Mouse (Mus musculus): Measurements from ENCODE around the gene Sept9. TPM values are rescaled to one million over a fixed set of nuclear protein-coding genes. Genes with fewer than 3 reads are reported as not detected.
"Not testable (repeated sequence)": the region's sequence is repeated elsewhere in the genome, so short reads cannot be mapped to it uniquely, and the experiment has no call there.

Gene Sept9
- polyA plus RNA-seq, 1 experiment from 2014 or later, result 125 TPM

DNA sequence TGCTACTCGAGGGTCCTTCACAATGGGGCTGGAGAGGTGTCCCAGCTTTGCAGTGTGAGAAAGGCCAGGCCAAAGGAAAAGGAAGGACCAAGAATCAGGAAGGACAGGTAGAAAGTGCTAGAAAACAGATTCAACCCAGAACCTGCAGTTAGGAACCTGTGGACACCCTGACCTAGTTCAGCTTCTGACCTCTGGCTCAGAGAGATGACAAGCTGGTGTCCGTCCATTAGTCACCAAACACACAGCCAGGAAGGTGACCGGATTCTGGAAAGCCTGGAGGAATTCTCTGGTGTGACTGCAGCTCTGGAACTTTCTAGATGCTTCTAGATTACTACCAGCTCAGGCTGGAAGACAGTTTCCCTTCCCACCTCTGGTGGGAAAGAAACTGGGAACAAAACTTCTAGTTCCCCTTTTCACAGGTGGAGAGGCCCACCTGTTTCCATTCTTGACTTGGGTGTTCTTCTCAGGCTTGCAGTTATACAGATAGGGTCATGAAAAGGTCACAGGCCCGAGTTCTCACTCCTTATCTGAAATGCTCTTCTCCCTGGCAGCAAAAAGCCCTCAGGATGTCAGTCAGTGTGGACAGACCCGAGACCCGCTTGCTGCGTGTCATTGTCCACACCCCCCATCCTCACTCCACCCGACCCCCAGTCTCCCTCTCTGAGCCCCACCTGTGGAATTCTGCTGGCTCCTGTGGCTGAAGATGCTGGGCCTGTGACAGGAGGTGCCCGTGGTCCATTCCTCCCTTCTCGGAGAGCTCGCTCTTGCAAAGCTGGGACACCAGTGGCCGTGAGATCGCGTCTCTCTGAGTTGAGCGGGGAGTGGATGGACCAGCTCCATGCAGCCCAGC, 123.5 kb downstream of the Sept9 start:
- no peaks in the 10 kb centered on the region for H3K9me3 ChIP-seq
- H3K9ac ChIP-seq (replicated peaks), result no peak overlapping the region
- no peak overlapping the region for H3K27ac ChIP-seq
- H3K27me3 ChIP-seq, result no peaks in the 10 kb centered on the region
- no peaks in the 10 kb centered on the region for H3K36me3 ChIP-seq
- no peak for ATAC-seq
- peaks cover 55% of the 10 kb centered on the region for H3K4me1 ChIP-seq (replicated peaks)
- WGBS, result 91% methylated on average over 15 of the region's 15 CpGs
- no peak overlapping the region for H3K4me3 ChIP-seq (replicated peaks)
- no peak overlapping the region for H3K4me2 ChIP-seq (replicated peaks)

DNA sequence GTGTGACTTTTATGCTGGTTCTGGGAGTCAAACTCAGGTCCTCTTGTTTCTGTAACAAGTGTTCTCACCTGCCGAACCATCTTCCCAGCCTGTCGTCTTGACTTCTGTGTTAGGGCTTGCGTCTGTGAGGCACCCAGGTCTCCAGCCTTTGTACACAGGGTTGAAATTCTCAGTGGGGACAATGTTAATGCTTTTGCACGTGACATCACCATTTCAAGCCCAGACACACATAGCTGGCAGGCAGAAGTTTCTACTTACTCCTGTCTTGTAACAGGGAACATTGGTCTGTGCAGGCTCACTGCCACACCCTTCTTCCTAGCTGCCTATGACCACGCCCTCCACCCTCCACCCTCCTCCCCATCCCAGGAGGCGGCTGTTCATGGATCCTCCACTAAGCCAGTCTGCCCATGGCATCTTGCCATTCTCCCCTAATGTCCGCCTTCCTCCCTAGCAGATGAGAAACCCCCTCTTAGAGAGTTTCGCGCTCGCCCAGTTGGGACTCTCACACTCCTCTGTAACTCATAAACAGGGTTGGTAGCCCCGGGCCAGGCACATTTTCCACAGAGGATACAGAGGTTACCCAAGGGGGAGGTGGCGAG, 124.6 kb downstream of the Sept9 start:
- Histone ChIP-seq H3K27ac (no peak overlapping the region), H3K4me1 (replicated peaks) (peaks cover 44% of the 10 kb centered on the region), H3K4me2 (replicated peaks) (no peak overlapping the region), H3K4me3 (replicated peaks) (no peak overlapping the region), H3K9ac (replicated peaks) (no peak overlapping the region), H3K27me3 (no peaks in the 10 kb centered on the region), H3K9me3 (no peaks in the 10 kb centered on the region), H3K36me3 (no peaks in the 10 kb centered on the region)
- no peak for ATAC-seq
- 79% methylated on average over 12 of the region's 12 CpGs for WGBS

DNA sequence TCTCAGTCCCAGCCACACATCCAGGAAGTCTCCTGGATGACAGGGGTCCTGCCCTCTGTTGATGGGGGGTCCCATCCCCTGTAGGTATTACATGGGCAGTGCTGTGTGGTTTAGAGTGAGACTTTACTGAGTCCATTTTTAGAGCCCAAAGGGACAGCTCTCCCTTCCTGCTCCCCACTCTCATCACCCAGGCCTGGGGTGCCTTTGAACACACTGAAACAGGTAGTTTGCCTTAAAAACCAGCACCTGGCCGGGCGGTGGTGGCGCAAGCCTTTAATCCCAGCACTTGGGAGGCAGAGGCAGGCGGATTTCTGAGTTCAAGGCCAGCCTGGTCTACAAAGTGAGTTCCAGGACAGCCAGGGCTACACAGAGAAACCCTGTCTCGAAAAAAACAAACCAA, 125.3 kb downstream of the Sept9 start:
- H3K9ac ChIP-seq (replicated peaks); H3K27me3 ChIP-seq; H3K9me3 ChIP-seq; H3K36me3 ChIP-seq; H3K4me3 ChIP-seq (replicated peaks); ATAC-seq; H3K27ac ChIP-seq; H3K4me2 ChIP-seq (replicated peaks): not testable (repeated sequence)
- 91% methylated on average over 5 of the region's 5 CpGs for WGBS
- H3K4me1 ChIP-seq (replicated peaks), result peaks cover 38% of the 10 kb centered on the region

DNA sequence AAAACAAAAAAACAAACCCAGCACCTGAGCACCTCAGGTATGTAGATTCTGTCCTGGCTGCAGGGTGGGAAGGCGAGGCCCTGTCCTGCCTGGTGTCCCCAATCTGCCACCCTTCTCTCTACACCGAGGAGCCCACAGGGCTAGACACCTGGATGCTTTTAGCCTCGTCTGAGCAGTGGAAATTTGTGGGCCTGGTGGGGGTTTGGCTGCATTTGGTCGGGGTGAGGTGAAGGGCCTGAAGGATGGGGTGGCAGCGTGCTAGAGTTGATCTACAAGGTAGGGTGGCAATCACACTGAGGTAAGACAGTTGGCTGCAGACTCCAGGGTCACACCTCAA, 125.6 kb downstream of the Sept9 start:
- H3K36me3 ChIP-seq, result no peaks in the 10 kb centered on the region
- no peaks in the 10 kb centered on the region for H3K9me3 ChIP-seq
- H3K4me1 ChIP-seq (replicated peaks), result peaks cover 36% of the 10 kb centered on the region
- H3K27ac ChIP-seq, result no peak overlapping the region
- no peak for ATAC-seq
- WGBS, result 80% methylated on average over 5 of the region's 5 CpGs
- H3K27me3 ChIP-seq, result no peaks in the 10 kb centered on the region
- no peak overlapping the region for H3K4me2 ChIP-seq (replicated peaks)
- no peak overlapping the region for H3K4me3 ChIP-seq (replicated peaks)
- H3K9ac ChIP-seq (replicated peaks), result no peak overlapping the region

DNA sequence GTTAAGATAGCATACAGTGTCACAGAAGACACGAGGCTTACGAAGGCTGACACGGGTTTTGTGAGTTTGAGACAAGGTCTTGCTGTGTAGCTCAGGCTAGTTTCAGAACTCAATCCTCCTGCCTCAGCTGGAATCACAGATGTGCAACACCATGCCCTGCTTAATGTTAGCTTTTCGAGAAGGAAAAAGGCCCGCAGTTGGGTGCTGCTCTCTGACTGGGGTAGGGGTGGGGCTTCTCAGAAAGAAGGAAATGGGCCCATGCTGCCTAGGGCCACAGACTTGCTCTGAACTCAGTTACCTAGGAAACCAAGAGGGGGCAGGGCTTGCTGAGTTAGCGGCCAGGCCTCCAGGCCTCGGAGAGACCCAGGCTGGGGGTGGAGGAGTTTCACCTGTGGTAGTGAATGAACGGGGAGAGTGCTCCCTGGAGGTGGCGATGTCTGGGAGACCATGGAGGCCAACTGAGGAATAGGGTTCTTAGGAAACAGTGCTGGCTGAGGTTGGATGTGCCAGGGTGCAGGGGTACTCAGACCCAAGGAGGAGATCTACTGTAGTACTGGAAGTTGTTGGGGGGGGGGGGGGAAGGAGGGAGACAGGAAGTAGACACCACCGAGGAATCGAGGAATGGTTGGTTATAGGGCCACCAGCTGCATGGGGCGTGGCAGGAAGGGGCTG, 126.1 kb downstream of the Sept9 start:
- no peaks in the 10 kb centered on the region for H3K27me3 ChIP-seq
- no peak overlapping the region for H3K9ac ChIP-seq (replicated peaks)
- no peaks in the 10 kb centered on the region for H3K9me3 ChIP-seq
- ATAC-seq, result no peak
- no peak overlapping the region for H3K4me2 ChIP-seq (replicated peaks)
- peaks cover 36% of the 10 kb centered on the region for H3K4me1 ChIP-seq (replicated peaks)
- H3K36me3 ChIP-seq, result no peaks in the 10 kb centered on the region
- WGBS, result 39% methylated on average over 12 of the region's 12 CpGs
- no peak overlapping the region for H3K4me3 ChIP-seq (replicated peaks)
- no peak overlapping the region for H3K27ac ChIP-seq

DNA sequence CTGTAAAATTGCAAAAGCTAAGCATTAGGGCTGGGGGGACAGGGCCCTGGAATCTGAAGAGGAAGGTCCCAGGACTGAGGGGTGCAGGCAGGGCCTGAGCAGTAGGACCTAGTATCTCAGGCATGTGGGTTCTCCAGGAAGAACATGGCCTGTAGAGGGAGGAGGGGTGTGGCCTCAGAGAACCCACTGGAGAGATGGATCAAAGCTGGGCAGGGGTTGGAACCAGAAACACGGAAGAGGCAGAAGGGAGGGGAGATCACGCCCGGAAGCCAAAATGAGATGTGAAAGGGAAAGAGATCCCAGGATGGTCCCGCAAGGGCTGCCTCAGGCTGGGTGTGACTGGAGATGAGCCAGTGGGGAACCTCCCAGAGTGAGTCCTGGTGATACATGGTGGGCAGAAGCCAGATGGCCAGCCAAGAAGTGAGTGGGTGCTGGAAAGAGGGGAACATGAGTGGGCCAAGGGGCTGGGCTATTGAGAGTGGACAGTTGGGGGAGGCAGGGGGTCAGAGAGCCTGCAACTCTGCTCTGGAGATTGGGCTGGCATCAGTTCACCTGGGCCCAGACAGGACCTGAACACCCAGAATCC, 126.8 kb downstream of the Sept9 start:
- H3K9me3 ChIP-seq, result no peaks in the 10 kb centered on the region
- no peak overlapping the region for H3K4me3 ChIP-seq (replicated peaks)
- peaks cover 42% of the 10 kb centered on the region for H3K4me1 ChIP-seq (replicated peaks)
- H3K4me2 ChIP-seq (replicated peaks), result no peak overlapping the region
- no peaks in the 10 kb centered on the region for H3K27me3 ChIP-seq
- H3K9ac ChIP-seq (replicated peaks), result no peak overlapping the region
- no peak for ATAC-seq
- WGBS, result 65% methylated on average over 4 of the region's 4 CpGs
- H3K27ac ChIP-seq, result no peak overlapping the region
- H3K36me3 ChIP-seq, result no peaks in the 10 kb centered on the region

DNA sequence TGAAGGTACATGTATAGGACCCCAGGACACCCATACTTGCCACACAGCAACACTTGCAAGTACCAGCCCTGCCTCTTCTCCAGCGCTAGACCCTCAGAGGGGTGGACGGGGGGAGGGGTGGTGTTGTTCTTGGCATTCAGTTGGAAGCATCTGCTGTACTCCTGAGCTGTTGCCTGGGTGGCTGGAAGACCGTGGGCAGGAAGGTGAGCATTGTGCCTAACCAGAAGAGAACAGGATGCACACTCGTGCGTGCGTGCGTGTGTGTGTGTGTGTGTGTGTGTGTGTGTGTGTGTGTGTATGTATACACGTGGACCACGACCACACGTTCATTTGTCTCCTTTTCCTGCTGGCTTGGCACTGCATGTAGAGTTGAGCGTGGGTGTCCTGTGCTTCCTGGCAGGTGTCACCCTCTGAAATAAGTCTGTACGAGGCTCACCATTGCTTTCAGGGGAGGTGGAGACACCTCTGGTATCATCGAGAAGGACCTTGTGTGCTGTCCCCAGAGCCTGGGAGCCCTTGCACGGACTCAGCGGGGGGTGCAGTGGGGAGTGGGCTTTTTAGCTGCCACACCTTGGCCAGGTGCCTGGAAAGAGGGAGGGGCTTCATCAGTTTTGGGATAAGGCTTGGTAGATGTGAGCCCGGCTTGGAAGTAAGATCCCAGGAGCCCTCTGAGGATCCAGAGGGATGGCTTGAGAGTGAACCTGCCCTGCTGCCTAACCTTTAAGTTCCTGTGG, 127.6 kb downstream of the Sept9 start:
- Histone ChIP-seq H3K36me3 (no peaks in the 10 kb centered on the region), H3K27ac (no peak overlapping the region), H3K9me3 (no peaks in the 10 kb centered on the region), H3K4me2 (replicated peaks) (no peak overlapping the region), H3K9ac (replicated peaks) (no peak overlapping the region), H3K27me3 (no peaks in the 10 kb centered on the region), H3K4me1 (replicated peaks) (peaks cover 50% of the 10 kb centered on the region), H3K4me3 (replicated peaks) (no peak overlapping the region)
- 74% methylated on average over 16 of the region's 16 CpGs for WGBS
- ATAC-seq, result no peak

DNA sequence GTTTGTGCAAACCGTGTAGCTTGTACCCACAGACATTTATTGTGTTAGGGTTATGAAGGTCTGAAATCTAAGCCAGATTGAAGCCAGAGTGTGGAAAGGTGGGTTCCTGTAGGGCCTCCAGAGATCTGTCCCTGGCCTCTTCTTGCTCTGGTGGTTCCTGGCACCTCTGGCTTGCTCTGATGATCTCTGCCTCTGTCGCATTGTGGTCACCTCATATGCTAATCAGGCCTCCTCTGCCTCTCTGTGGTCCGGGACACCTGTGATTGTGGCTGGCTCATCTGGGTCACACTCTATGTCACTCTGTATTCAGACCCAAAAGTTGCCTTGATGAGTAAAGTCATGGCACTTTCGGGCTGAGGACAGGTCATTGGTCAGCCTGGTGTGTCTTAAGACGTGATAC, 128.2 kb downstream of the Sept9 start:
- 91% methylated on average over 5 of the region's 5 CpGs for WGBS
- Histone ChIP-seq H3K27me3 (no peaks in the 10 kb centered on the region), H3K9ac (replicated peaks) (no peak overlapping the region), H3K4me2 (replicated peaks) (no peak overlapping the region), H3K4me1 (replicated peaks) (peaks cover 52% of the 10 kb centered on the region), H3K4me3 (replicated peaks) (no peak overlapping the region), H3K36me3 (no peaks in the 10 kb centered on the region), H3K27ac (no peak overlapping the region), H3K9me3 (no peaks in the 10 kb centered on the region)
- ATAC-seq, result no peak

DNA sequence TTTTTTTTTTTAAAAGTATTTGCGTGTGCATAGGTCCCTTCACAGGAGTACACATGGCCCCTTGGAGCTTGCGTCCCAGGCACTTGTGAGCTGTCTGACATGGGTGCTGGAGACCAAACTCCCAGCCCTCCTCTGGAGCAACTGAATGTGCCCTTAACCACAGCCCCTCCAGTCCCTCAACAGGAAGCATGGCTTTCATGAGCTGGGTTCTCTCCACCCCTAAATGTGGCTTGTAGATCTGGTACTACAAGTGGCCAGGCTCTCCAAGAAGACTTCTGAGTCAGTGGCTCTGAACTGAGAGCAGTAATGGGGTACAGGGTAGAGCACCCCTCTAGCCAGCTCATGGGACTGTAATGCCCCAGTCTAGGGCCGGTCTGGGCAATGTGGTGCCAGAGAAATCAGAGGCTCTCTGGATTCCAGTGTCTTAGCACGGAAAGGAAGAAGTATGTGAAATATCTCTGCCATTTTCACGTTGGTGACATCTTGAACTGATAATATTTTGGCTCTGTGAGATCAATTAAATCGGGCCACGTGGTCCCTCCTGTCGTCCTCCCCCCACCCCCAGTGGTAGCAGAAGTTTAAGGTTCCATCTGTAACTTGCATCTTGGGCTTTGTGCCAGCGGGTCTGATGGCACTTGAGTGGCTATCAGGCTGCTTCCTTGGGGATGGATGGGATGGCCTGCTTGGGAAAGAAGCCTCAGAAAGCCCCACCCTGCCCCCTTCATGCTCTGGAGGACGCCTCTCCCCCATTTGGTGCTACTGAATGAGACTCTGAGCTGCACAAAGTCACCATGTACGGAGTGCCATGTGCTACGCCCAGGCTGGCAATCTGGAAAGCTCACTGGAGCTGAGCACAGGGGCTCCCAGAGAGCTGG, 130.9 kb downstream of the Sept9 start:
- Histone ChIP-seq H3K4me2 (replicated peaks) (peak overlapping the region; percentile 73), H3K9ac (replicated peaks) (0 out of 2 replicates have a peak overlapping the region, but pooled peaks have one; percentile 32), H3K27ac (peak overlapping the region; percentile 98), H3K4me1 (replicated peaks) (peaks cover 68% of the 10 kb centered on the region), H3K27me3 (no peaks in the 10 kb centered on the region), H3K4me3 (replicated peaks) (no peak overlapping the region), H3K9me3 (no peaks in the 10 kb centered on the region), H3K36me3 (no peaks in the 10 kb centered on the region)
- 69% methylated on average over 12 of the region's 12 CpGs for WGBS
- no peak for ATAC-seq

DNA sequence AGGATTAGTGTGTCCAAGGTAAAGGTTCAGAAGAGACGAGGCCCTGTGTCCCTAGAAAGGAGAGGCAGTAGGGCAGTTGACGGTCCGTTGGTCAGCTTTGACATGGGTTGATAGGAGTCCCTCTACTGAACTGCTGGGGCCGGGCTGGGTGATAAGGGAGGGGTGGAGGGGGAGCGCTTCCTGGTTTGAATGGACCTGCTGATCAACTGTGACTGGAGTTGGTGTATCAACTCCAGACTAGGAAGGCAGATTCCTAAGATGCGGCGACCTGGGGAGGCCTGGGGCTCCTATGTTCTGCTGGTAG, 131.4 kb downstream of the Sept9 start:
- no peaks in the 10 kb centered on the region for H3K36me3 ChIP-seq
- 19% methylated on average over 7 of the region's 7 CpGs for WGBS
- peak overlapping the region; percentile 61; the same call in 1 of the 2 replicates for H3K4me3 ChIP-seq (replicated peaks)
- no peaks in the 10 kb centered on the region for H3K27me3 ChIP-seq
- H3K4me2 ChIP-seq (replicated peaks), result peak overlapping the region; percentile 73
- H3K27ac ChIP-seq, result peak overlapping the region; percentile 98
- no peaks in the 10 kb centered on the region for H3K9me3 ChIP-seq
- no peak for ATAC-seq
- H3K9ac ChIP-seq (replicated peaks), result peak overlapping the region; percentile 87; the same call in 1 of the 2 replicates
- H3K4me1 ChIP-seq (replicated peaks), result peaks cover 68% of the 10 kb centered on the region

Data from midbrain, embryonic 13.5 days (tissue).